Mouse (Mus musculus) MEL (cell line): ENCODE measurements around the gene Aamp.

Experiments
- BHLHE40 ChIP-seq: IDR thresholded peaks from 2 replicates; pipeline ENCODE4 v1.6.1; 2012; ENCODE audit warnings: low read depth, mild to moderate bottlenecking, inconsistent platforms, low read length, improper control_type of control experiment, borderline replicate concordance
- CHD1 ChIP-seq: IDR thresholded peaks from 2 replicates; pipeline ENCODE4 v1.6.1; 2012; ENCODE audit warnings: low read depth, mild to moderate bottlenecking, inconsistent platforms, low read length, improper control_type of control experiment
- CTCF ChIP-seq, 3 experiments: IDR thresholded peaks in 2 of 3; conservative IDR thresholded peaks in 1 of 3; 2 replicates each; pipeline ENCODE4 v1.5.1; 2011 to 2012; ENCODE audit warnings: low read length in 3 of 3, low read depth in 2 of 3, mild to moderate bottlenecking in 2 of 3, improper control_type of control experiment in 1 of 3, inconsistent platforms in 1 of 3, mixed read lengths in 1 of 3, moderate library complexity in 1 of 3; ENCODE audit not compliant: control insufficient read depth in 1 of 3, insufficient read depth in 1 of 3, poor library complexity in 1 of 3, severe bottlenecking in 1 of 3
- E2F4 ChIP-seq: IDR thresholded peaks from 2 replicates; pipeline ENCODE4 v1.6.1; 2011; ENCODE audit warnings: low read depth, low read length, improper control_type of control experiment, borderline replicate concordance
- POLR2A ChIP-seq, 2 experiments: IDR thresholded peaks; 2 replicates each; pipeline ENCODE4 v1.6.1; 2011 to 2012; ENCODE audit warnings: low read length in 2 of 2, mild to moderate bottlenecking in 2 of 2, control low read depth in 1 of 2, improper control_type of control experiment in 1 of 2, low read depth in 1 of 2, moderate library complexity in 1 of 2; ENCODE audit not compliant: control insufficient read depth in 1 of 2, insufficient read depth in 1 of 2, poor library complexity in 1 of 2
- POLR2AphosphoS5 ChIP-seq: IDR thresholded peaks from 2 replicates; pipeline ENCODE4 v1.6.1; 2012; ENCODE audit warnings: low read depth, borderline replicate concordance, mild to moderate bottlenecking, inconsistent platforms, low read length, moderate library complexity, mixed read lengths
- SMC3 ChIP-seq: IDR thresholded peaks from 2 replicates; pipeline ENCODE4 v1.6.1; 2011; ENCODE audit warnings: low read depth, low read length, improper control_type of control experiment
- USF2 ChIP-seq, 2 experiments: IDR thresholded peaks; 2 replicates each; pipeline ENCODE4 v1.6.1; 2011 to 2012; ENCODE audit warnings: improper control_type of control experiment in 2 of 2, low read length in 2 of 2, borderline replicate concordance in 1 of 2, inconsistent platforms in 1 of 2, low read depth in 1 of 2, mild to moderate bottlenecking in 1 of 2; ENCODE audit not compliant: insufficient read depth in 1 of 2
- ZC3H11A ChIP-seq: IDR thresholded peaks from 2 replicates; pipeline ENCODE4 v1.6.1; 2012; ENCODE audit warnings: low read depth, mild to moderate bottlenecking, inconsistent platforms, low read length, improper control_type of control experiment

DNA sequence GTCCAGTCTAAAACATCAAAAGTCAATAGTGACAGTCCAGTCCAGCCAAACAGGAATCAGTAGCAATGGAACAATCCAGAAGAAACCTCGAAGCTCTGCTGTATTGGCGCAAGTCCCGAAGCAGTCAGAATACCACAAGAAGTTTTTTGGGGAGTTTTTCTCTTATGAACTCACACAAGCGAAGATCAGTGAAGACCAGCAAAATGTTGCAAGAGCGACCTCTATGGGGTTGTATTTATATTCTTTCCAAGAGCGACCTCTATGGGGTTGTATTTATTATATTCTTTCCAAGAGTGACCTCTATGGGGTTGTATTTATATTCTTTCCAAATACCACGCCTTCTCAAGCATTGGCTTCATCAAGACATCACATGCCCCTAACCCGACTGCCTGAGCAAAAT lies 15.8 kb downstream of the Aamp start:
- TF ChIP-seq POLR2AphosphoS5 (no peak), POLR2A (IDR thresholded peaks at IDR 0.05; ENCODE audit: control insufficient read depth in 1 of 2, insufficient read depth in 1 of 2, low read depth in 1 of 2, low read length in 2 of 2, poor library complexity in 1 of 2) (no peak), CHD1 (no peak), CTCF (IDR thresholded peaks at IDR 0.05 in 2 of 3, conservative IDR thresholded peaks at IDR 0.05 in 1 of 3; ENCODE audit: control insufficient read depth in 1 of 3, insufficient read depth in 1 of 3, low read depth in 2 of 3, low read length in 3 of 3, poor library complexity in 1 of 3, severe bottlenecking in 1 of 3) (peak in 1 of 3 experiments; percentile 46; a peak in 2 of 6 replicates), ZC3H11A (no peak), BHLHE40 (no peak), USF2 (IDR thresholded peaks at IDR 0.05; ENCODE audit: borderline replicate concordance in 1 of 2, insufficient read depth in 1 of 2, low read depth in 1 of 2, low read length in 2 of 2) (no peak), SMC3 (no peak), E2F4 (no peak)
